Mouse (Mus musculus): ENCODE data around the gene Pea15a. TPM values are rescaled to one million over a fixed set of nuclear protein-coding genes. Genes with fewer than 3 reads are reported as not detected.

Pea15a gene
- polyA plus RNA-seq, 1 experiment: 125 TPM

DNA sequence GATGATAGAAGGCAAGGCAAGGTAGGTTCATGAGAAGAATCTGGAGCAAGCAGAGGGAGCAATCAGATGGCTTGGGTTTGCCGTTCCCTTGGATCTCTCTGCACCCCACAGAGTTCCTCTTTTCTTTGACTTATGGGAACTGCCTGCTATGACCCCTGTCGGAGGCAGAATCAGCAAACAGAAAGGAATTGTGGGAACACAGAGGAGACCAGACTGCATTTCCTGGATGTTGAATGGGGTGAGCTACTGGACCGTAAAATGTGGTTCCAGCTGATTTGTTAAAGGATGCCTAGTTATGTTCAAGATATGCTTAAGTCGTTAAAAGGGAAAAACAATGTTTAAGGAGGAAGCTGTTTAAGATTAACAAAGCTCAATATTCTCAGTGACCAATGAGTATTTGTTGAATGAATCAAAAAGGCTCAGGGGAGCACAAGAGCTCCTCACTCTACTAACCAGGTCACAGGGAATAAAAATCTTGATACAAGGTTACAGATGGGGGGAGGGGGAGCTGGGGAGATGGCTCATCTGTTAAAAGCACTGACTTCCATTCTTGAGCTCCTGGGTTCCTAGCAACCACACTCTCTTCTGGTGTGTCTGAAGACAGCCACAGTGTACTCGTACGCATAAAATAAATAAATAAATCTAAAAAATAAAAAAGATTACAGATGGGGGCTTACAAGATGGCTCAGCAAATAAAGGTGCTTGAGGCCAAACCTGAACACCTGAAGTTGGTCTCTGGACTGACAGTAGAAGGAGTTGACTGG lies 34.5 kb upstream of the Pea15a start:
- Histone ChIP-seq H3K79me3 (ENCODE audit: low read depth) (no peaks in the 10 kb centered on the region), H3K27me3 (ENCODE audit: control insufficient read depth, insufficient read depth, insufficient read length) (peaks cover under 1% of the 10 kb centered on the region), H3K79me2 (ENCODE audit: control insufficient read depth, insufficient read depth) (no peaks in the 10 kb centered on the region), H3K36me3 (ENCODE audit: control insufficient read depth, insufficient read depth) (no peaks in the 10 kb centered on the region), H3K4me3 (ENCODE audit: insufficient read depth, poor library complexity, severe bottlenecking) (no peak overlapping the region), H3ac (ENCODE audit: control insufficient read depth, insufficient read length, low read depth) (no peak overlapping the region)
- no peak for TF ChIP-seq MAX (IDR thresholded peaks at IDR 0.05)
- no peak for TF ChIP-seq USF1 (IDR thresholded peaks at IDR 0.05; ENCODE audit: low read depth)
- no peak for TF ChIP-seq MYOD1 (IDR thresholded peaks at IDR 0.05; ENCODE audit: control insufficient read depth, insufficient read length, low read depth)
- TF ChIP-seq FOSL1 (IDR thresholded peaks at IDR 0.05; ENCODE audit: insufficient read depth, low read length, poor library complexity, severe bottlenecking): no peak
- TF ChIP-seq CEBPB (IDR thresholded peaks at IDR 0.05; ENCODE audit: low read depth): no peak
- no peak for TF ChIP-seq CTCF (IDR thresholded peaks at IDR 0.05; ENCODE audit: control insufficient read depth, insufficient read depth, insufficient read length)
- no peak for TF ChIP-seq MYOG (IDR thresholded peaks at IDR 0.05; ENCODE audit: control insufficient read depth, extremely low read depth, insufficient read length)

DNA sequence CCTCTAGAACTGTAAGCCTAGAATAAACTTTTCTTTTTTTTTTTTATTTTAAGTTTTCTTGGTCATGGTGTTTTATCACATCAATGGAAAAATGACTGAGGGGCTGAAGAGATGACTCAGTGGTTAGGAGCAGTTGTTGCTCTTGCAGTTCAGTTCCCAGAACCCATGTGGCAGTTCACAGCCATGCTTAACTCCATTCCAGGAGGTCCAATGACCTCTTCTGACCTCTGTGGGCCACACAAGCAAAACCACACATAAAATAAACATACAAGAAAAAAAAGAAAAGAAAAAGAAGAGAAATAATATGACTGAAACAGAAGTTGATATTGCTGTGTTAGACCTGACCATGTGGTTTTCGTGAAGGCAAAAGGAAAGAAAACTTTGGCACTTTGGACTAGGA lies 22.6 kb upstream of the Pea15a start:
- Histone ChIP-seq H3K79me3 (ENCODE audit: low read depth) (no peaks in the 10 kb centered on the region), H3K27me3 (ENCODE audit: control insufficient read depth, insufficient read depth, insufficient read length) (no peaks in the 10 kb centered on the region), H3ac (ENCODE audit: control insufficient read depth, insufficient read length, low read depth) (no peak overlapping the region)

DNA sequence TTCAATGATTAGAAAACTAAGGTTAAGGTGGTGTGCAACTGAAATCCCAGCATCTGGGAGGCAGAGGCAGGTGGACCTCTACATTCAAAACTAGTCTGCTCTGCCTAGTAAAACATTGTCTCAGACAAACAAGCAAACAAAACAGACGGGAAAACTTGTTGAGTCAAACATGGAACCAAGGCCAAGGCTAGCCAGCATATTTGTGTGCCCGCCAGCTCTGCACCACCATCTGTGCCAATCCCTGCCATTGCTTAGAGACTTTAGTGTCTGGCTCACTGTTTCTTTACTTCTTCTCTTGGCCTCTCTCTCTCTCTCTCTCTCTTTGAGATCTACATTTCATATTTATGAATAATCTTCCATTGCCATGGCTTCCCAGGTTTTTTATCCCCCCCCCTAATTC lies 21.6 kb upstream of the Pea15a start:
- no peak for TF ChIP-seq FOSL1 (IDR thresholded peaks at IDR 0.05; ENCODE audit: insufficient read depth, low read length, poor library complexity, severe bottlenecking)
- TF ChIP-seq MYOD1 (IDR thresholded peaks at IDR 0.05; ENCODE audit: control insufficient read depth, insufficient read length, low read depth): no peak
- no peak for TF ChIP-seq CEBPB (IDR thresholded peaks at IDR 0.05; ENCODE audit: low read depth)
- TF ChIP-seq MAX (IDR thresholded peaks at IDR 0.05): no peak
- Histone ChIP-seq H3K27me3 (ENCODE audit: control insufficient read depth, insufficient read depth, insufficient read length) (no peaks in the 10 kb centered on the region), H3K36me3 (ENCODE audit: control insufficient read depth, insufficient read depth) (no peaks in the 10 kb centered on the region), H3ac (ENCODE audit: control insufficient read depth, insufficient read length, low read depth) (no peak overlapping the region), H3K79me2 (ENCODE audit: control insufficient read depth, insufficient read depth) (no peaks in the 10 kb centered on the region), H3K79me3 (ENCODE audit: low read depth) (no peaks in the 10 kb centered on the region), H3K4me3 (ENCODE audit: insufficient read depth, poor library complexity, severe bottlenecking) (no peak overlapping the region)

More for the DNA sequence above, 22.6 kb upstream of the Pea15a start:
- TF ChIP-seq MYOG (IDR thresholded peaks at IDR 0.05; ENCODE audit: control insufficient read depth, extremely low read depth, insufficient read length): no peak
- Histone ChIP-seq H3K79me2 (ENCODE audit: control insufficient read depth, insufficient read depth) (no peaks in the 10 kb centered on the region), H3K36me3 (ENCODE audit: control insufficient read depth, insufficient read depth) (no peaks in the 10 kb centered on the region), H3K4me3 (ENCODE audit: insufficient read depth, poor library complexity, severe bottlenecking) (no peak overlapping the region)

DNA sequence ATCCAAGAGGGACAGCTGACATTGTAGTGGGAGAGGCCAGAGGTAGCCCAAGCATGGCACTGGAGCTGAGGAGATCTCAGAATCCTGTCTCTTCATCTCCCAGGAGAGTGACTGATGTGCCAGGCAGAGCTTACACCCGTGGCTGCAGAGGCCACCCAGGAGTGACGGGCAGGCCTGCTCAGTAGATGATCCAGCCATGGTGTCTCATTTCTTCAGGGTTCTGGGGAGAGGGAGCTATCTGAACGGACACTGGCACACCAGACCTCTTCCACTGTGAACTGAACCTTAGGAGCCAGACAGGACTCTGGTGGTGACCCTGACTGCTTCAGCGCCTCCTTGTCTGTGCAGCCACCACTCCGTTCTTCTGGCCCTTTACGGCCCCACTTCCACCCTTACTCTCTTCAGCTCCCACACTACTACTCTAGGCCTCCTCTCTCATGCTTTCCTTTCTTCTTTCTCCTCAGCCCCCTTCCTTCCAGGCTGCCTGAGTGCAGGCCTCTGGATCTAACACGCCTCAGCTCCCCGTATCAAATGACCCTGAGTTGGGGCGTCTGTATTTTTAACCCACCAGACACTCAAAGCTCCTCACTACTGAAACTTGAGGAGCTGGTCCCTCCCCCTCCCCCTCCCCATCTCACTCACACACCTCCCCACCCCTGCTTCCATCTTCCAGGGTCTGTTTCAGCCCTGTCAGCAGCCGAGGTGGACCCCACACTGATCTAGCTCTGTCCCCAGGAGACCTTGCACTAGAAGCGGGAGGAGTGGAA lies 14.9 kb upstream of the Pea15a start:
- Histone ChIP-seq H3K4me3 (ENCODE audit: insufficient read depth, poor library complexity, severe bottlenecking) (no peak overlapping the region), H3K36me3 (ENCODE audit: control insufficient read depth, insufficient read depth) (no peaks in the 10 kb centered on the region), H3K79me2 (ENCODE audit: control insufficient read depth, insufficient read depth) (no peaks in the 10 kb centered on the region), H3ac (ENCODE audit: control insufficient read depth, insufficient read length, low read depth) (no peak overlapping the region), H3K79me3 (ENCODE audit: low read depth) (no peaks in the 10 kb centered on the region), H3K27me3 (ENCODE audit: control insufficient read depth, insufficient read depth, insufficient read length) (no peaks in the 10 kb centered on the region)
- no peak for TF ChIP-seq CEBPB (IDR thresholded peaks at IDR 0.05; ENCODE audit: low read depth)
- no peak for TF ChIP-seq MAX (IDR thresholded peaks at IDR 0.05)

GRCm38 (mm10) chr1:172220414-172220813 lies 13.8 kb upstream of the Pea15a start:
- H3K4me3 ChIP-seq (ENCODE audit: insufficient read depth, poor library complexity, severe bottlenecking): no peak overlapping the region
- H3K79me3 ChIP-seq (ENCODE audit: low read depth): no peaks in the 10 kb centered on the region
- no peak for TF ChIP-seq MAX (IDR thresholded peaks at IDR 0.05)
- no peak for TF ChIP-seq CTCF (IDR thresholded peaks at IDR 0.05; ENCODE audit: control insufficient read depth, insufficient read depth, insufficient read length)
- no peak for TF ChIP-seq MYOD1 (IDR thresholded peaks at IDR 0.05; ENCODE audit: control insufficient read depth, insufficient read length, low read depth)
- no peak for TF ChIP-seq USF1 (IDR thresholded peaks at IDR 0.05; ENCODE audit: low read depth)
- no peak for TF ChIP-seq CEBPB (IDR thresholded peaks at IDR 0.05; ENCODE audit: low read depth)
- no peak for TF ChIP-seq MYOG (IDR thresholded peaks at IDR 0.05; ENCODE audit: control insufficient read depth, extremely low read depth, insufficient read length)
- no peak for TF ChIP-seq FOSL1 (IDR thresholded peaks at IDR 0.05; ENCODE audit: insufficient read depth, low read length, poor library complexity, severe bottlenecking)
- no peaks in the 10 kb centered on the region for H3K36me3 ChIP-seq (ENCODE audit: control insufficient read depth, insufficient read depth)
- no peaks in the 10 kb centered on the region for H3K27me3 ChIP-seq (ENCODE audit: control insufficient read depth, insufficient read depth, insufficient read length)
- H3K79me2 ChIP-seq (ENCODE audit: control insufficient read depth, insufficient read depth): no peaks in the 10 kb centered on the region
- H3ac ChIP-seq (ENCODE audit: control insufficient read depth, insufficient read length, low read depth): no peak overlapping the region

Measured in C2C12 (cell line).